Mouse (Mus musculus): ENCODE data around the gene Nt5c3.

GRCm38 (mm10) chr6:56899601-56900000 is 24.1 kb downstream of the Nt5c3 start:
- TF ChIP-seq POLR2A (IDR thresholded peaks at IDR 0.05; ENCODE audit: insufficient read depth, low read length) = no peak
- TF ChIP-seq CTCF (IDR thresholded peaks at IDR 0.05; ENCODE audit: low read depth, low read length) = no peak
